Mouse (Mus musculus): ENCODE measurements around the gene Prkci. TPM values are rescaled to one million over a fixed set of nuclear protein-coding genes. Genes with fewer than 3 reads are reported as not detected.

Prkci gene
- total RNA-seq, 2 experiments from 2014 or later: 56.8 to 59.5 TPM

GRCm38 (mm10) chr3:31082838-31083506 is 87.4 kb downstream of the Prkci start:
- DNase-seq (ENCODE audit: low spot score in 2 of 2): no peak

- DNase-seq (ENCODE audit: low spot score in 2 of 2): no peak
Observed at GRCm38 (mm10) chr3:31083507-31084245, 88.1 kb downstream of the Prkci start.

GRCm38 (mm10) chr3:31085000-31085399 is 89.5 kb downstream of the Prkci start:
- DNase-seq (ENCODE audit: low spot score in 2 of 2): no peak

- no peak for DNase-seq (ENCODE audit: low spot score in 2 of 2)
Observed at GRCm38 (mm10) chr3:31088789-31089775, 93.5 kb downstream of the Prkci start.

GRCm38 (mm10) chr3:31089956-31090355 is 94.4 kb downstream of the Prkci start:
- DNase-seq (ENCODE audit: low spot score in 2 of 2): no peak

GRCm38 (mm10) chr3:31093196-31093595 is 97.6 kb downstream of the Prkci start:
- DNase-seq (ENCODE audit: low spot score in 2 of 2): peak; percentile 68 to 82

- peak; percentile 71 to 73 for DNase-seq (ENCODE audit: low spot score in 2 of 2)
Observed at GRCm38 (mm10) chr3:31093627-31094351, 98.2 kb downstream of the Prkci start.

- peak; percentile 92 to 94 for DNase-seq (ENCODE audit: low spot score in 2 of 2)
Observed at GRCm38 (mm10) chr3:31094531-31095178, 99.1 kb downstream of the Prkci start, which contains the start of gene Skil. Gene Skil (plus strand): TSS chr3:31095058.

- DNase-seq (ENCODE audit: low spot score in 2 of 2): no peak
Observed at GRCm38 (mm10) chr3:31095179-31095490, 99.6 kb downstream of the Prkci start.

- peak; percentile 41 to 46 for DNase-seq (ENCODE audit: low spot score in 2 of 2)
Observed at GRCm38 (mm10) chr3:31095491-31096154, 100.1 kb downstream of the Prkci start.

GRCm38 (mm10) chr3:31096155-31097101 is 100.9 kb downstream of the Prkci start:
- DNase-seq (ENCODE audit: low spot score in 2 of 2): no peak

GRCm38 (mm10) chr3:31097102-31097720 is 101.7 kb downstream of the Prkci start:
- DNase-seq (ENCODE audit: low spot score in 2 of 2): no peak

- no peak for DNase-seq (ENCODE audit: low spot score in 2 of 2)
Observed at GRCm38 (mm10) chr3:31097976-31098375, 102.4 kb downstream of the Prkci start.

GRCm38 (mm10) chr3:31098556-31098955 is 103.0 kb downstream of the Prkci start:
- DNase-seq (ENCODE audit: low spot score in 2 of 2): no peak

GRCm38 (mm10) chr3:31100026-31100425 is 104.5 kb downstream of the Prkci start:
- no peak for DNase-seq (ENCODE audit: low spot score in 2 of 2)

GRCm38 (mm10) chr3:31100802-31101201 is 105.3 kb downstream of the Prkci start:
- no peak for DNase-seq (ENCODE audit: low spot score in 2 of 2)
